Mouse (Mus musculus): ENCODE measurements at regions not wholly inside any gene's neighbourhood (a gene's known extent, or its start where the extent isn't known, plus 50 kb on each side); places are given as distances from the start of the nearest gene placed in this dataset.

- TF ChIP-seq EP300 (IDR thresholded peaks at IDR 0.05; ENCODE audit: low read depth) (no peak), CTCF (IDR thresholded peaks at IDR 0.05; ENCODE audit: low read depth) (peak; percentile 75)
Observed at GRCm38 (mm10) chr13:73383585-73383984, 55.2 kb upstream of the Ndufs6 start.

Measured in liver, embryonic 14.5 days (tissue).